Mouse (Mus musculus): ENCODE data around the gene Gm12248.

DNA sequence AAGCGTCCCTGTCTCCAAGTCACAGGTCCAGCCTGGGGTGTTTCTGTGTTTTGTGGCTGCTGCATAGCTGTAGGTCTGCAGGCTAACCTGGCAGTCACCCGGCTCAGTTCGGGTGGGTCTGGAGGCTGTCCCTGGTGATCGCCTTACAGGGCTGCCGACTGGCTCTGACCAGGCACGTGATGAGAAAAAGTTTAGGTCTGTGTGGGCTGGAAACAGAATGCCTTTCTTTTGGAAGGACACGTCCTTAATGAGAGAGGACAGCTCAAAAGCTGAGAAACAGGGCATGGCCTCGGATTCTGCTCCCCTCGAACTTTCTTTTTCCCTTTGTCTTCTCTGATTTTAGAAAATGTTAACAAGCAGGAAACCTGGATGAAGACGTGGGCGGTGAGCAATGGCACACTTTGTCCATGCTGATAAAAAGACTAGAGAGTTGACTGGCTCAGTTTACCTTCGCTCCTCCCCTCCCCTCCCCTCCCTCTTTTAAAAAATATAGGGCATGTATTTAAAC is at the start of gene Gm12248:
- TF ChIP-seq POLR2A (IDR thresholded peaks at IDR 0.05; ENCODE audit: insufficient read length, low read depth): peak; percentile 28
- TF ChIP-seq USF1 (IDR thresholded peaks at IDR 0.05; ENCODE audit: low read depth): peak; percentile 89
- TF ChIP-seq TCF12 (IDR thresholded peaks at IDR 0.05; ENCODE audit: insufficient read depth, poor library complexity, severe bottlenecking): no peak
- no peak for TF ChIP-seq MAX (IDR thresholded peaks at IDR 0.05; ENCODE audit: low read depth)
- no peak for TF ChIP-seq MYOD1 (IDR thresholded peaks at IDR 0.05; ENCODE audit: control insufficient read depth in 1 of 3, insufficient read length in 2 of 3, low read depth in 2 of 3)
- TF ChIP-seq MYOG (IDR thresholded peaks at IDR 0.05; ENCODE audit: control insufficient read depth in 1 of 3, insufficient read depth in 1 of 3, insufficient read length in 2 of 3, low read depth in 2 of 3): no peak
- TF ChIP-seq POLR2AphosphoS2 (IDR thresholded peaks at IDR 0.05; ENCODE audit: insufficient read length, low read depth): no peak
- no peak for TF ChIP-seq CEBPB (IDR thresholded peaks at IDR 0.05; ENCODE audit: insufficient read depth, poor library complexity, severe bottlenecking)
- no peak for TF ChIP-seq REST (IDR thresholded peaks at IDR 0.05; ENCODE audit: insufficient read depth, insufficient read length)
